Mouse (Mus musculus) testis, adult 2 months (tissue): ENCODE measurements at regions not wholly inside any gene's neighbourhood (a gene's known extent, or its start where the extent isn't known, plus 50 kb on each side); places are given as distances from the start of the nearest gene placed in this dataset.

Experiments
- H3K27ac ChIP-seq: fragments of 200-500 bp; 2 replicates; pipeline ENCODE4 v1.5.1; 2012; ENCODE audit warnings: low read depth, low read length; ENCODE audit not compliant: control insufficient read depth, insufficient read depth
- H3K27me3 ChIP-seq: fragments of 200-500 bp; 2 replicates; pipeline ENCODE4 v1.6.1; 2012; ENCODE audit warnings: mild to moderate bottlenecking, low read length, moderate library complexity; ENCODE audit not compliant: control insufficient read depth, insufficient read depth
- H3K36me3 ChIP-seq: fragments of 200-500 bp; 2 replicates; pipeline ENCODE4 v1.6.1; 2012; ENCODE audit warnings: mild to moderate bottlenecking, low read length; ENCODE audit not compliant: control insufficient read depth, insufficient read depth
- H3K4me1 ChIP-seq: fragments of 200-500 bp; 2 replicates; pipeline ENCODE4 v1.6.1; 2012; ENCODE audit warnings: low read length; ENCODE audit not compliant: control insufficient read depth, insufficient read depth
- H3K4me3 ChIP-seq: fragments of 200-500 bp; 2 replicates; pipeline ENCODE4 v1.5.1; 2012; ENCODE audit warnings: low read depth, mild to moderate bottlenecking, low read length, moderate library complexity, mixed read lengths; ENCODE audit not compliant: control insufficient read depth
- CTCF ChIP-seq: fragments of 200-500 bp; IDR thresholded peaks from 2 replicates; pipeline ENCODE4 v1.5.1; 2012; ENCODE audit warnings: low read depth, mild to moderate bottlenecking, inconsistent platforms, low read length, moderate library complexity; ENCODE audit not compliant: control insufficient read depth, insufficient read depth, insufficient replicate concordance
- POLR2A ChIP-seq: fragments of 200-500 bp; IDR thresholded peaks from 2 replicates; pipeline ENCODE4 v1.6.1; 2012; ENCODE audit warnings: low read depth, mild to moderate bottlenecking, inconsistent platforms, low read length, moderate library complexity; ENCODE audit not compliant: control insufficient read depth

DNA sequence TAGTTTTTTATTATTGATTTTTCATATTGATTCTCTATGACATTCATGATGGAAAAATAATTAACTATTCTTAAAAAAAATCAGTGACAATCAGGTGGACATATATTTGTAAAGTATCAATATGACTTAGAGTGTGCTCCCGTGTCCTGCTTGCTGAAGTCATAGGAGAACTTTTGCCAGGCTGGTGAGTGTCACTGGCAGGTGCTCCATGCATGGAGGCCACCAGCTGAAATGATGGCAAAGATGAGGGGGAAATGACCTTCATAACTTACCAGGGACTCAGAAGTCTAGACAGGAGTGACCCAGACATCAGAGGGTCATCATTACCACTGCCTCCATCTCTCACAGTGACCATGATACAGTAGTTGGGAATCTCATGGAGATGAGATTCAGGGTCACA, 62.5 kb upstream of the Arl4c start:
- Histone ChIP-seq H3K4me1 (peaks cover 5% of the 10 kb centered on the region), H3K27ac (no peak overlapping the region), H3K27me3 (no peaks in the 10 kb centered on the region), H3K36me3 (no peaks in the 10 kb centered on the region), H3K4me3 (no peak overlapping the region)
- TF ChIP-seq CTCF (no peak), POLR2A (no peak)

- Histone ChIP-seq H3K36me3 (no peaks in the 10 kb centered on the region), H3K4me3 (no peak overlapping the region), H3K27me3 (no peaks in the 10 kb centered on the region), H3K27ac (no peak overlapping the region), H3K4me1 (no peaks in the 10 kb centered on the region)
- TF ChIP-seq CTCF (peak; percentile 92; the same call in 1 of the 2 replicates), POLR2A (no peak)
Measured at GRCm38 (mm10) chr1:88777009-88777408, 75.0 kb upstream of the Arl4c start.

GRCm38 (mm10) chr1:88780262-88780661, 78.2 kb upstream of the Arl4c start:
- Histone ChIP-seq H3K36me3 (no peaks in the 10 kb centered on the region), H3K27ac (no peak overlapping the region), H3K4me1 (no peaks in the 10 kb centered on the region; the same call in 1 of the 2 replicates), H3K4me3 (peak overlapping the region; percentile 19), H3K27me3 (no peaks in the 10 kb centered on the region)
- TF ChIP-seq POLR2A (no peak), CTCF (no peak)

DNA sequence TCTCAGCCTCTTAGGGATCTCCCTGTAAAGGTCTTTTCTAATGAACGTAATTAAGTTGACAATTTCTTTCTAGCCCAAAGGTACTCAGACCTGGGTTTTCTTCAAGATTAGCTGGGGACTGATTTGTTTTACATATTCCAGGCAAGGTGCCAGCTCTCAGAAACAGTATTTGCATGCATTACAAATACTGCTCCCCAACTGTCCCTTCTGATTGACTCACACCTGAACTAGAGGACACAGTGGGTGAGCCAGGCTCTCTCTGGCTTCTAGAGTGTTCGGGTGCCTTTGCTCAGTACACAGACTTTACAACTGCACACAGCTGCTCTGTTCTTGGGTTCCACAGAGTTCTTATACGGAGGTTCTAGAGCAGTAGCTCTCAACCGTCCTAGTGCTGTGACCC, 81.1 kb upstream of the Arl4c start:
- no peak overlapping the region for H3K4me3 ChIP-seq
- H3K36me3 ChIP-seq = no peaks in the 10 kb centered on the region
- TF ChIP-seq CTCF (no peak), POLR2A (no peak)
- H3K27ac ChIP-seq = no peak overlapping the region
- no peaks in the 10 kb centered on the region; the same call in 1 of the 2 replicates for H3K4me1 ChIP-seq
- H3K27me3 ChIP-seq = no peaks in the 10 kb centered on the region

DNA sequence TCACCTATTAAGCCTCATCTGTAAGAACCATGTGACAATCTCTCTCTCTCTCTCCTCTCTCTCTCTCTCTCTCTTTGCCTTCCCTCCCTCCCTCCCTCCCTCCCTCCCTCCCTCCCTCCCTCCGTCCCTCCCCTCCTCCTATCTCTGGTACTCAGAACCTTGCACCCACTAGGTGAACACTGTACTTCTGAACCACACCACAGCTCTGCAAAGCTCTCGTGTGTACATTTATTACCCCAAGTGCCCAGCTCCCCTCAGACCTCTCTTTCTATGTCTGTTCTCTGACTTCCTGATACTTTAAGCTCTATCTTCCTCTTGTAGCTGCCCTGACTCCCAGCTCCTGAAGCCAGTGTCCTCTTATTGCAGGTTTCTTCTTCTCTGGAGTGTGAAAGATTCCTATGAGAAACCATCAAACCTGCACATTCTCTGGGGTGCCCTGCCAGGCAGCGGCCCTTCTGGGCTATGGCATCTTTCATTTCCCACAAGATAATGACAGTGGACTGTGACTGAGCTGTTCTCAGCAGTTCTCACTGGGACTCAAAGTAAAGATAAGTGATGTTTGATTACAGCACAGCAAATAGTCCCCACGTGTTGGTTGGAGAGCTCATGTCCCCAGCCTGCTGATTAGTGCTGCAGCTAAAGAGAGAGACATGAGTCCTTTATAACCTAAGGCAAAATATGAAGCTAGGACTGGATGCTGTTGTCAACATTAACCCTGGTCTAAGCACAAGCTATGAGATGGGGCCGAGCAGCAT, 83.0 kb upstream of the Arl4c start:
- Histone ChIP-seq H3K4me3 (no peak overlapping the region), H3K27ac (no peak overlapping the region)

GRCm38 (mm10) chr1:88786066-88786465, 84.0 kb upstream of the Arl4c start:
- Histone ChIP-seq H3K36me3 (no peaks in the 10 kb centered on the region), H3K27me3 (no peaks in the 10 kb centered on the region), H3K4me3 (no peak overlapping the region), H3K4me1 (no peaks in the 10 kb centered on the region; the same call in 1 of the 2 replicates), H3K27ac (no peak overlapping the region)
- no peak for TF ChIP-seq POLR2A
- no peak for TF ChIP-seq CTCF

More for the DNA sequence above, 83.0 kb upstream of the Arl4c start:
- TF ChIP-seq POLR2A (no peak), CTCF (no peak)
- H3K4me1 ChIP-seq = no peaks in the 10 kb centered on the region; the same call in 1 of the 2 replicates
- no peaks in the 10 kb centered on the region for H3K36me3 ChIP-seq
- no peaks in the 10 kb centered on the region for H3K27me3 ChIP-seq

GRCm38 (mm10) chr1:88790674-88791073, 88.7 kb upstream of the Arl4c start:
- Histone ChIP-seq H3K4me1 (peaks cover 2% of the 10 kb centered on the region; the same call in 1 of the 2 replicates), H3K4me3 (no peak overlapping the region), H3K36me3 (no peaks in the 10 kb centered on the region), H3K27ac (no peak overlapping the region), H3K27me3 (no peaks in the 10 kb centered on the region)
- TF ChIP-seq POLR2A = no peak
- no peak for TF ChIP-seq CTCF
